In the genomic region with DNA sequence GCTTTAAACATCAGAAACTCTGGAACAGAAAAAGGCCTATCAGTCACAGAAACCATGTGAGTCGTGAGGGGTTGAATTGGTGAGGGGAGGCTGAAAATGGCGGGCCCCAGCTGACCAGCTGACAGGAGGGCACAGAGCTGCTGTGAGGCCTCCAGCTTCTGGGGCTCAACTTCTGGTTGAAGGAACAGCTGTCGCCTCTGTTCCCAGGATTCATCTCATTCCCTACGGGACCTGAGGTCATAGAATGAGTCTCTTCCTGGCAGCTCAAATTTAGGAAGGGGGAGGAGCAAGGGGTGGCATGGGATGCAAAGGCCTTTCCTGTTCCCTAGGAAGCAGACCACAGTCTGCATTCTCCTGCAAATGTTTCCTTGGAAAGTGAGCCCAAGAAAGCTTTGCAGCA, we compare ENCODE assay signal across 11 mouse cellular contexts.
"Had no signal": no experiment of that assay in that cellular context is flagged by ENCODE, and none has a peak within 500 bp of the region (broad histone marks: within the 10 kb centered on the region; RNA-seq: fewer than 3 reads in every experiment).

No protein-coding gene starts in this region.

- H3K4me3 ChIP-seq: liver, embryonic 13.5 days; midbrain, embryonic 13.5 days; neural tube, embryonic 12.5 days had no signal

- H3K36me3 ChIP-seq: liver, embryonic 13.5 days; midbrain, embryonic 13.5 days; neural tube, embryonic 12.5 days had no signal

- DNase-seq: kidney, adult 9 months; kidney, postnatal 10 days; liver; liver, embryonic 13.5 days; liver, postnatal 0 days; lung, postnatal 14 days; thymus, postnatal 4 days had no signal

- H3K4me1 ChIP-seq: liver, embryonic 13.5 days; midbrain, embryonic 13.5 days; neural tube, embryonic 12.5 days had no signal

- H3K9ac ChIP-seq: liver, embryonic 13.5 days; liver, postnatal 0 days; midbrain, embryonic 13.5 days; neural tube, embryonic 12.5 days had no signal

- H3K4me2 ChIP-seq: liver, embryonic 13.5 days; midbrain, embryonic 13.5 days; neural tube, embryonic 12.5 days had no signal

- H3K9me3 ChIP-seq: liver, embryonic 13.5 days; midbrain, embryonic 13.5 days; neural tube, embryonic 12.5 days had no signal

- ATAC-seq: intestine, embryonic 16.5 days; liver, postnatal 0 days; midbrain, embryonic 13.5 days had no signal

- H3K27me3 ChIP-seq: liver, embryonic 13.5 days; midbrain, embryonic 13.5 days; neural tube, embryonic 12.5 days had no signal

- H3K27ac ChIP-seq: liver, embryonic 13.5 days; midbrain, embryonic 13.5 days; neural tube, embryonic 12.5 days; stomach, postnatal 0 days had no signal
